Mouse (Mus musculus) inflammation-experienced regulatory T-cells, adult 6 months (primary cell): ENCODE results near the gene Rrh. TPM values are rescaled to one million over a fixed set of nuclear protein-coding genes. Genes with fewer than 3 reads are reported as not detected.

Experiments used
- ATAC-seq: one replicate; pipeline ENCODE4 v1.8.0; 2017
- polyA plus RNA-seq, 3 experiments: library from polyadenylated mRNA; unstranded; fragments of 100-300 nt; shearing (Covaris generic); gene quantifications; one replicate each; pipeline ENCODE4 v1.2.1; 2017

Gene Rrh
- polyA plus RNA-seq = under 1 TPM in 1 of 3 experiments, not detected in 2; 0.18 TPM

- ATAC-seq = no peak
Observed at GRCm38 (mm10) chr3:129822206-129822775, at the start of gene Rrh. Gene Rrh, minus strand, starts transcription at chr3:129822587.

GRCm38 (mm10) chr3:129863698-129864097, 41.3 kb upstream of the Rrh start:
- peak; percentile 46 for ATAC-seq

- no peak for ATAC-seq
Observed at GRCm38 (mm10) chr3:129862592-129862991, 40.2 kb upstream of the Rrh start.

- no peak for ATAC-seq
Observed at GRCm38 (mm10) chr3:129846846-129847245, 24.5 kb upstream of the Rrh start.

- no peak for ATAC-seq
Observed at GRCm38 (mm10) chr3:129845868-129846267, 23.5 kb upstream of the Rrh start.

GRCm38 (mm10) chr3:129838017-129838416, 15.6 kb upstream of the Rrh start:
- no peak for ATAC-seq

GRCm38 (mm10) chr3:129836965-129837364, 14.6 kb upstream of the Rrh start:
- no peak for ATAC-seq

GRCm38 (mm10) chr3:129836051-129836697, 13.8 kb upstream of the Rrh start:
- no peak for ATAC-seq

GRCm38 (mm10) chr3:129835388-129835934, 13.1 kb upstream of the Rrh start, which contains the start of gene Cfi:
Gene Cfi, plus strand, starts transcription at chr3:129835884.
- ATAC-seq = no peak

GRCm38 (mm10) chr3:129831035-129831568, 8.7 kb upstream of the Rrh start, which contains the start of gene Gar1:
Gene Gar1, minus strand, starts transcription at chr3:129831396.
- ATAC-seq = peak; percentile 92

GRCm38 (mm10) chr3:129830626-129831025, 8.2 kb upstream of the Rrh start:
- peak; percentile 24 for ATAC-seq

- no peak for ATAC-seq
Observed at GRCm38 (mm10) chr3:129827691-129828090, 5.3 kb upstream of the Rrh start.

GRCm38 (mm10) chr3:129826691-129827090, 4.3 kb upstream of the Rrh start:
- ATAC-seq = no peak

GRCm38 (mm10) chr3:129824891-129825290, 2.5 kb upstream of the Rrh start:
- ATAC-seq = no peak

GRCm38 (mm10) chr3:129824146-129824545, 1.8 kb upstream of the Rrh start:
- no peak for ATAC-seq

GRCm38 (mm10) chr3:129823293-129823692, 906 bp upstream of the Rrh start:
- ATAC-seq = peak; percentile 91

GRCm38 (mm10) chr3:129821736-129822135, 651 bp downstream of the Rrh start:
- no peak for ATAC-seq

- ATAC-seq = no peak
Observed at GRCm38 (mm10) chr3:129820847-129821246, 1.5 kb downstream of the Rrh start.

GRCm38 (mm10) chr3:129803765-129804164, 18.6 kb downstream of the Rrh start, which contains the start of gene Lrit3:
Gene Lrit3, minus strand, starts transcription at chr3:129804030.
- no peak for ATAC-seq

- ATAC-seq = no peak
Observed at GRCm38 (mm10) chr3:129799011-129799410, 23.4 kb downstream of the Rrh start.

GRCm38 (mm10) chr3:129798551-129798950, 23.8 kb downstream of the Rrh start:
- no peak for ATAC-seq

GRCm38 (mm10) chr3:129797341-129797740, 25.0 kb downstream of the Rrh start:
- ATAC-seq = no peak

- no peak for ATAC-seq
Observed at GRCm38 (mm10) chr3:129793801-129794200, 28.6 kb downstream of the Rrh start.

GRCm38 (mm10) chr3:129782746-129783145, 39.6 kb downstream of the Rrh start:
- no peak for ATAC-seq
